Mouse (Mus musculus): Measurements from ENCODE around the gene Entpd7. TPM values are rescaled to one million over a fixed set of nuclear protein-coding genes. Genes with fewer than 3 reads are reported as not detected.

The Entpd7 gene
- polyA plus RNA-seq, 1 experiment from 2014 or later, result 8.3 TPM

GRCm38 (mm10) chr19:43695514-43695964, 6.1 kb downstream of the Entpd7 start:
- WGBS, result 40% methylated on average over 10 of the region's 10 CpGs
- ATAC-seq, result no peak
- Histone ChIP-seq H3K36me3 (ENCODE audit: control insufficient read depth, insufficient read depth, low read length) (peaks cover 9% of the 10 kb centered on the region; the same call in 1 of the 2 replicates), H3K9ac (ENCODE audit: low read depth, low read length) (no peak overlapping the region), H3K4me3 (ENCODE audit: low read length) (no peak overlapping the region), H3K9me3 (ENCODE audit: control insufficient read depth, low read length) (no peaks in the 10 kb centered on the region), H3K27me3 (replicated peaks; ENCODE audit: control insufficient read depth, insufficient read depth, low read length) (no peaks in the 10 kb centered on the region), H3K4me1 (ENCODE audit: control insufficient read depth, insufficient read depth, low read depth, low read length) (peaks cover 9% of the 10 kb centered on the region), H3K4me2 (ENCODE audit: low read length) (no peak overlapping the region), H3K27ac (ENCODE audit: low read depth, low read length) (no peak overlapping the region)

GRCm38 (mm10) chr19:43697666-43698370, 8.3 kb downstream of the Entpd7 start:
- H3K4me2 ChIP-seq (ENCODE audit: low read length), result no peak overlapping the region
- H3K4me3 ChIP-seq (ENCODE audit: low read length), result no peak overlapping the region
- H3K9ac ChIP-seq (ENCODE audit: low read depth, low read length), result no peak overlapping the region
- peaks cover 1% of the 10 kb centered on the region; the same call in 1 of the 2 replicates for H3K4me1 ChIP-seq (ENCODE audit: control insufficient read depth, insufficient read depth, low read depth, low read length)
- H3K9me3 ChIP-seq (ENCODE audit: control insufficient read depth, low read length), result no peaks in the 10 kb centered on the region
- ATAC-seq, result no peak
- peaks cover 12% of the 10 kb centered on the region; the same call in 1 of the 2 replicates for H3K36me3 ChIP-seq (ENCODE audit: control insufficient read depth, insufficient read depth, low read length)
- H3K27ac ChIP-seq (ENCODE audit: low read depth, low read length), result no peak overlapping the region
- H3K27me3 ChIP-seq (replicated peaks; ENCODE audit: control insufficient read depth, insufficient read depth, low read length), result no peaks in the 10 kb centered on the region
- 86% methylated on average over 5 of the region's 5 CpGs for whole genome bisulfite sequencing

GRCm38 (mm10) chr19:43699021-43699762, 9.7 kb downstream of the Entpd7 start:
- Histone ChIP-seq H3K4me2 (ENCODE audit: low read length) (no peak overlapping the region), H3K36me3 (ENCODE audit: control insufficient read depth, insufficient read depth, low read length) (peaks cover 12% of the 10 kb centered on the region; the same call in 1 of the 2 replicates), H3K27me3 (replicated peaks; ENCODE audit: control insufficient read depth, insufficient read depth, low read length) (no peaks in the 10 kb centered on the region), H3K4me1 (ENCODE audit: control insufficient read depth, insufficient read depth, low read depth, low read length) (no peaks in the 10 kb centered on the region), H3K9me3 (ENCODE audit: control insufficient read depth, low read length) (no peaks in the 10 kb centered on the region), H3K4me3 (ENCODE audit: low read length) (no peak overlapping the region), H3K9ac (ENCODE audit: low read depth, low read length) (no peak overlapping the region), H3K27ac (ENCODE audit: low read depth, low read length) (no peak overlapping the region)
- ATAC-seq, result no peak
- 82% methylated on average over 11 of the region's 11 CpGs for WGBS

- ATAC-seq, result no peak
- H3K27me3 ChIP-seq (replicated peaks; ENCODE audit: control insufficient read depth, insufficient read depth, low read length), result no peaks in the 10 kb centered on the region
- no peaks in the 10 kb centered on the region for H3K9me3 ChIP-seq (ENCODE audit: control insufficient read depth, low read length)
- H3K4me1 ChIP-seq (ENCODE audit: control insufficient read depth, insufficient read depth, low read depth, low read length), result no peaks in the 10 kb centered on the region
- no peak overlapping the region for H3K9ac ChIP-seq (ENCODE audit: low read depth, low read length)
- no peak overlapping the region for H3K4me2 ChIP-seq (ENCODE audit: low read length)
- no peak overlapping the region for H3K4me3 ChIP-seq (ENCODE audit: low read length)
- WGBS, result 86% methylated on average over 6 of the region's 6 CpGs
- H3K27ac ChIP-seq (ENCODE audit: low read depth, low read length), result no peak overlapping the region
- peaks cover 13% of the 10 kb centered on the region for H3K36me3 ChIP-seq (ENCODE audit: control insufficient read depth, insufficient read depth, low read length)
Observed at GRCm38 (mm10) chr19:43699763-43700155, 10.3 kb downstream of the Entpd7 start.

- H3K9me3 ChIP-seq (ENCODE audit: control insufficient read depth, low read length), result no peaks in the 10 kb centered on the region
- ATAC-seq, result no peak
- 82% methylated on average over 11 of the region's 11 CpGs for whole genome bisulfite sequencing
- H3K4me3 ChIP-seq (ENCODE audit: low read length), result no peak overlapping the region
- no peak overlapping the region for H3K4me2 ChIP-seq (ENCODE audit: low read length)
- no peaks in the 10 kb centered on the region for H3K4me1 ChIP-seq (ENCODE audit: control insufficient read depth, insufficient read depth, low read depth, low read length)
- no peak overlapping the region for H3K9ac ChIP-seq (ENCODE audit: low read depth, low read length)
- no peak overlapping the region for H3K27ac ChIP-seq (ENCODE audit: low read depth, low read length)
- H3K27me3 ChIP-seq (replicated peaks; ENCODE audit: control insufficient read depth, insufficient read depth, low read length), result no peaks in the 10 kb centered on the region
- H3K36me3 ChIP-seq (ENCODE audit: control insufficient read depth, insufficient read depth, low read length), result peaks cover 29% of the 10 kb centered on the region
Observed at GRCm38 (mm10) chr19:43704211-43704610, 14.7 kb downstream of the Entpd7 start.

- Histone ChIP-seq H3K27me3 (replicated peaks; ENCODE audit: control insufficient read depth, insufficient read depth, low read length) (no peaks in the 10 kb centered on the region), H3K27ac (ENCODE audit: low read depth, low read length) (no peak overlapping the region), H3K9ac (ENCODE audit: low read depth, low read length) (no peak overlapping the region), H3K4me3 (ENCODE audit: low read length) (no peak overlapping the region), H3K9me3 (ENCODE audit: control insufficient read depth, low read length) (no peaks in the 10 kb centered on the region), H3K4me1 (ENCODE audit: control insufficient read depth, insufficient read depth, low read depth, low read length) (no peaks in the 10 kb centered on the region), H3K4me2 (ENCODE audit: low read length) (no peak overlapping the region), H3K36me3 (ENCODE audit: control insufficient read depth, insufficient read depth, low read length) (peaks cover 25% of the 10 kb centered on the region)
- no peak for ATAC-seq
- WGBS, result 94% methylated on average over 17 of the region's 17 CpGs
Observed at GRCm38 (mm10) chr19:43704787-43705497, 15.5 kb downstream of the Entpd7 start.

- 93% methylated on average over 7 of the region's 7 CpGs for WGBS
- no peaks in the 10 kb centered on the region for H3K27me3 ChIP-seq (replicated peaks; ENCODE audit: control insufficient read depth, insufficient read depth, low read length)
- no peaks in the 10 kb centered on the region for H3K9me3 ChIP-seq (ENCODE audit: control insufficient read depth, low read length)
- H3K4me3 ChIP-seq (ENCODE audit: low read length), result no peak overlapping the region
- H3K36me3 ChIP-seq (ENCODE audit: control insufficient read depth, insufficient read depth, low read length), result peaks cover 17% of the 10 kb centered on the region
- no peak overlapping the region for H3K27ac ChIP-seq (ENCODE audit: low read depth, low read length)
- H3K4me2 ChIP-seq (ENCODE audit: low read length), result no peak overlapping the region
- H3K4me1 ChIP-seq (ENCODE audit: control insufficient read depth, insufficient read depth, low read depth, low read length), result no peaks in the 10 kb centered on the region
- no peak overlapping the region for H3K9ac ChIP-seq (ENCODE audit: low read depth, low read length)
- no peak for ATAC-seq
Observed at GRCm38 (mm10) chr19:43708206-43708605, 18.7 kb downstream of the Entpd7 start.

- WGBS, result 43% methylated on average over 8 of the region's 8 CpGs
- H3K36me3 ChIP-seq (ENCODE audit: control insufficient read depth, insufficient read depth, low read length), result peaks cover 17% of the 10 kb centered on the region
- H3K27me3 ChIP-seq (replicated peaks; ENCODE audit: control insufficient read depth, insufficient read depth, low read length), result no peaks in the 10 kb centered on the region
- no peak overlapping the region for H3K27ac ChIP-seq (ENCODE audit: low read depth, low read length)
- no peaks in the 10 kb centered on the region for H3K9me3 ChIP-seq (ENCODE audit: control insufficient read depth, low read length)
- H3K9ac ChIP-seq (ENCODE audit: low read depth, low read length), result no peak overlapping the region
- H3K4me2 ChIP-seq (ENCODE audit: low read length), result no peak overlapping the region
- no peaks in the 10 kb centered on the region for H3K4me1 ChIP-seq (ENCODE audit: control insufficient read depth, insufficient read depth, low read depth, low read length)
- no peak overlapping the region for H3K4me3 ChIP-seq (ENCODE audit: low read length)
- ATAC-seq, result no peak; the same call in 1 of the 2 replicates
Observed at GRCm38 (mm10) chr19:43709317-43709716, 19.8 kb downstream of the Entpd7 start.
